Mouse (Mus musculus): Measurements from ENCODE around the gene Pdcd2. TPM values are rescaled to one million over a fixed set of nuclear protein-coding genes. Genes with fewer than 3 reads are reported as not detected.

Pdcd2 gene
- polyA plus RNA-seq, 1 experiment, result 62.0 TPM

DNA sequence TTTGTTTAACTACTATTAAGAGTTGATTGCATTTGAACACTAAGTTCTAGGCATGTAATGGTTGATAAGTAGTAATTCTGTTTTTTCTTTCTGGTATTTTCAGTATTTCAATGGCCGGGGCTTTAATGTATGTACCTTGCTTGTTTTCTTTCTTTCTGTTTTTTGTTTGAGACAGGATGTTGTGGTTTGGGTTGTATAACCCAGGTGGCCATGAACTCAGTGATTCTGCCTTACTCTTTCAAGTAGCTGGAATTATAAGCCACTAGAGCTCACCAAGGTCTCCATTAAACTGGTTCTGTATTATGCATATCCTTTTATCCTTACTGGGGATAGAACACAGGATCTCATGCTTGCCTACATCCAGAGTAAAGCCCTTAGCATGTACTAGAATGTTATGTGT lies 8.3 kb downstream of the Pdcd2 start:
- H3K27me3 ChIP-seq (ENCODE audit: control insufficient read depth, insufficient read depth, low read length, poor library complexity, severe bottlenecking), result no peaks in the 10 kb centered on the region
- peaks cover 77% of the 10 kb centered on the region for H3K36me3 ChIP-seq (ENCODE audit: control insufficient read depth, insufficient read depth, low read length, poor library complexity, severe bottlenecking)
- no peak for TF ChIP-seq CTCF (IDR thresholded peaks at IDR 0.05; ENCODE audit: low read depth, low read length)
- TF ChIP-seq POLR2A (IDR thresholded peaks at IDR 0.05; ENCODE audit: insufficient read depth, low read length), result no peak
- TF ChIP-seq EP300 (IDR thresholded peaks at IDR 0.05; ENCODE audit: insufficient read depth, low read depth, low read length), result no peak
- H3K4me3 ChIP-seq (ENCODE audit: low read depth, low read length), result no peak overlapping the region
- no peaks in the 10 kb centered on the region for H3K9me3 ChIP-seq (replicated peaks; ENCODE audit: control insufficient read depth, insufficient read depth, low read length, poor library complexity, severe bottlenecking)
- H3K27ac ChIP-seq (ENCODE audit: insufficient read depth, low read length), result no peak overlapping the region
- no peaks in the 10 kb centered on the region for H3K4me1 ChIP-seq (ENCODE audit: control insufficient read depth, insufficient read depth, low read length)
- H3K9ac ChIP-seq (ENCODE audit: low read depth, poor library complexity, severe bottlenecking), result no peak overlapping the region

DNA sequence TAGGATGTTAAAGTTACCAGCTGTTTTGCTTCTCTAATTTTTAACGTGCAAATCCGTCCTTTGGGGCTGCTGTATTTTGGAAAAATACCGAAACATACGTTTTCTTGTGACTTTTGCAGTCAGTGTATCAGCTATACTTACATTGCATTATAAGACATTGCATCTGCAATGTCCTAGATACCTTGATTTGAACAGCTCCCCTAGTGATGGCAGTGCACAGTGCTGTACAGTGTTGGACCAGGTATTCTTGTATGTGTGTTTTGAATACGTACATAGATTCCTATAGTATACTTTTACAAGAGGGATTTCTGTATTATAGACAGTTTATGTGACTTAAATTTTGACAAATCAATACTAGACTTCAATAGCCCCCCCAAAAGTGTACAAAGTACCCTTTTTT lies 8.9 kb downstream of the Pdcd2 start:
- no peaks in the 10 kb centered on the region for H3K27me3 ChIP-seq (ENCODE audit: control insufficient read depth, insufficient read depth, low read length, poor library complexity, severe bottlenecking)
- H3K9me3 ChIP-seq (replicated peaks; ENCODE audit: control insufficient read depth, insufficient read depth, low read length, poor library complexity, severe bottlenecking), result no peaks in the 10 kb centered on the region
- H3K9ac ChIP-seq (ENCODE audit: low read depth, poor library complexity, severe bottlenecking), result no peak overlapping the region
- no peak overlapping the region for H3K4me3 ChIP-seq (ENCODE audit: low read depth, low read length)
- no peak for TF ChIP-seq POLR2A (IDR thresholded peaks at IDR 0.05; ENCODE audit: insufficient read depth, low read length)
- no peak for TF ChIP-seq CTCF (IDR thresholded peaks at IDR 0.05; ENCODE audit: low read depth, low read length)
- TF ChIP-seq EP300 (IDR thresholded peaks at IDR 0.05; ENCODE audit: insufficient read depth, low read depth, low read length), result no peak
- no peak overlapping the region for H3K27ac ChIP-seq (ENCODE audit: insufficient read depth, low read length)
- no peaks in the 10 kb centered on the region for H3K4me1 ChIP-seq (ENCODE audit: control insufficient read depth, insufficient read depth, low read length)
- peaks cover 77% of the 10 kb centered on the region for H3K36me3 ChIP-seq (ENCODE audit: control insufficient read depth, insufficient read depth, low read length, poor library complexity, severe bottlenecking)

DNA sequence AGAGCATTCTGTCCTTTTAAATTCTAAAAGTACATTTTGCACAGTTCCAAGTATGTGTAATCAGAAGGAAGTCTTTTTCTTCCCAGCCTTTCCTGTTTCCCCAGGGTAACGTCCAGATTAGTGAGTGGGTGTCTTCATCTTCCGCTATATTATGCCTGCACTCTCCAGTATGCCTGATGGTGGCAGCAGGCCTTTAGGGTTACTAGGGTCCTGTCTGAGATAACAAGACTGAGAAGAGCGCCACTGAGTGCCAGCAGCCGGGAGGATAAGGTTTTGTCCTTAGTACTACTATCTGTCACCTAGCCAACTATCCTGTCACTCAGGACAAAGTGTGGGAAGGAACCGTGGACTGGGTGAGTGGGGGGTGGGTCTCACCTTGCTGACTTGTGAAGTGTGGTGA lies 9.3 kb downstream of the Pdcd2 start:
- no peak for TF ChIP-seq EP300 (IDR thresholded peaks at IDR 0.05; ENCODE audit: insufficient read depth, low read depth, low read length)
- TF ChIP-seq POLR2A (IDR thresholded peaks at IDR 0.05; ENCODE audit: insufficient read depth, low read length), result no peak
- TF ChIP-seq CTCF (IDR thresholded peaks at IDR 0.05; ENCODE audit: low read depth, low read length), result no peak
- Histone ChIP-seq H3K27ac (ENCODE audit: insufficient read depth, low read length) (no peak overlapping the region), H3K4me3 (ENCODE audit: low read depth, low read length) (no peak overlapping the region), H3K4me1 (ENCODE audit: control insufficient read depth, insufficient read depth, low read length) (no peaks in the 10 kb centered on the region), H3K9ac (ENCODE audit: low read depth, poor library complexity, severe bottlenecking) (no peak overlapping the region), H3K27me3 (ENCODE audit: control insufficient read depth, insufficient read depth, low read length, poor library complexity, severe bottlenecking) (no peaks in the 10 kb centered on the region), H3K9me3 (replicated peaks; ENCODE audit: control insufficient read depth, insufficient read depth, low read length, poor library complexity, severe bottlenecking) (no peaks in the 10 kb centered on the region), H3K36me3 (ENCODE audit: control insufficient read depth, insufficient read depth, low read length, poor library complexity, severe bottlenecking) (peaks cover 73% of the 10 kb centered on the region)

DNA sequence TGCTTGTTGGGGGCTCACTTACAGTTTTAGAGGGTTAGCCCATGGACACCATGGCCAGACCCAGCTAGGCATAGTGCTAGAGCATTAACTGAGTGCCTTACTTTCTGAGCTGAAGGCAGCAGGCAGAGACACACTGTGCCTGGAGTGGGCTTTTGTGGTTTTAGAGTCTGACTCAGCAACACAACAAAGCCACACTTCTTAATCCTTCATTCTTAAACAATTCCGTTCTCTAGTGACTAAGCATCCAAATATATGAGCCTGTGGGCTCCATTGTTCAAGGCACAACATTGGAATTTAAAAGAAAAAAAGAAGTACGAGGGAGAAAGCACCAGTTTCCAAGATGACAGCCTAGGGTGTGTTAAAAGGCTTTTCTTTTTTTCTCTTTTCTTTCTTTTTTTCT lies 16.4 kb downstream of the Pdcd2 start:
- Histone ChIP-seq H3K4me1 (ENCODE audit: control insufficient read depth, insufficient read depth, low read length) (no peaks in the 10 kb centered on the region), H3K9ac (ENCODE audit: low read depth, poor library complexity, severe bottlenecking) (no peak overlapping the region), H3K9me3 (replicated peaks; ENCODE audit: control insufficient read depth, insufficient read depth, low read length, poor library complexity, severe bottlenecking) (no peaks in the 10 kb centered on the region), H3K36me3 (ENCODE audit: control insufficient read depth, insufficient read depth, low read length, poor library complexity, severe bottlenecking) (peaks cover 45% of the 10 kb centered on the region), H3K27ac (ENCODE audit: insufficient read depth, low read length) (no peak overlapping the region), H3K27me3 (ENCODE audit: control insufficient read depth, insufficient read depth, low read length, poor library complexity, severe bottlenecking) (no peaks in the 10 kb centered on the region), H3K4me3 (ENCODE audit: low read depth, low read length) (no peak overlapping the region)
- TF ChIP-seq POLR2A (IDR thresholded peaks at IDR 0.05; ENCODE audit: insufficient read depth, low read length) (no peak), CTCF (IDR thresholded peaks at IDR 0.05; ENCODE audit: low read depth, low read length) (no peak), EP300 (IDR thresholded peaks at IDR 0.05; ENCODE audit: insufficient read depth, low read depth, low read length) (no peak)

DNA sequence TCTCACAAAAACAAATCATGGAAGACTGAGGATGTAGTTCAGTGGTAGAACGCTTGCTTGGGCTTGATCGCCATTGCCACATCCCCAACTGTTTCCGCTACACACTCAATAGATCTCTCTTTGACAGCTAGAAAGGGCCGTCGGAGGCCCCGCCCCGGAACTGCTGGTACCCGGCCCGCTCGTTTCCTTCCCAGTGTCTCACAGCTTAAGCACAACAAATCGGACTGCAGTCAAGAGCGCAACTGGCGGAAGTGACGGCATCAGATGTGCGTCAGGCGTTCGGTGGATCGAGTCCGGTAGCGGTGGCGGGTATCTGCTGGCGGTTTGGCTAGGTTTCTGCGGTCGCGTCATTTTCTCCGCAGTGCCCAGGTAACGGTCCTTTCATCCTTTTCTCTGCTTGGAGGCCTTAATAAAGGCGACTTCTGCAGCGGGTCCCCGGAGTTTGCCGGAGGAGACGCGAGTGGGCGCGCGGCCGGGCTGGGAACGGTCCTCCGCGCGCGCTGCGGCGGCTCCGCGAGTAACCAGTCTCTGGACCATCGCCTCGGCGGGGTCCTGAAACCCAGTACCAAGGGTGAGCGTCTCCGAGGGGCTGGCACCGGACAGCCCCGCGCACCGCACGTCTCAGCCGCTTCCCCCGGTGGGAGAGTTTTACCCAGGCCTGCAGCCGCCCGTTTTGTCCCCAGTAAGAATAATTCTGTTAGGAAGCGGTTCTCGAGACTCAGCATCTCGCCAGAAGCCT lies 27.3 kb downstream of the Pdcd2 start, which contains the start of the genes Psmb1 and Tbp:
TSS of gene Psmb1 (minus strand) at position 96 of the 739 bp plus-strand sequence.
TSS of gene Tbp (plus strand) at position 233 of the 739 bp plus-strand sequence.
- Histone ChIP-seq H3K36me3 (ENCODE audit: control insufficient read depth, insufficient read depth, low read length, poor library complexity, severe bottlenecking) (peaks cover 19% of the 10 kb centered on the region), H3K27ac (ENCODE audit: insufficient read depth, low read length) (no peak within 1 kb of the TSS), H3K27me3 (ENCODE audit: control insufficient read depth, insufficient read depth, low read length, poor library complexity, severe bottlenecking) (no peaks in the 10 kb centered on the region), H3K4me1 (ENCODE audit: control insufficient read depth, insufficient read depth, low read length) (no peaks in the 10 kb centered on the region), H3K4me3 (ENCODE audit: low read depth, low read length) (peak within 1 kb of the TSS; percentile 81), H3K9ac (ENCODE audit: low read depth, poor library complexity, severe bottlenecking) (peak within 1 kb of the TSS; percentile 80), H3K9me3 (replicated peaks; ENCODE audit: control insufficient read depth, insufficient read depth, low read length, poor library complexity, severe bottlenecking) (no peaks in the 10 kb centered on the region)
- TF ChIP-seq POLR2A (IDR thresholded peaks at IDR 0.05; ENCODE audit: insufficient read depth, low read length) (peak; percentile 26), CTCF (IDR thresholded peaks at IDR 0.05; ENCODE audit: low read depth, low read length) (no peak), EP300 (IDR thresholded peaks at IDR 0.05; ENCODE audit: insufficient read depth, low read depth, low read length) (0 out of 2 replicates have a peak, but pooled peaks have one; percentile 44)

DNA sequence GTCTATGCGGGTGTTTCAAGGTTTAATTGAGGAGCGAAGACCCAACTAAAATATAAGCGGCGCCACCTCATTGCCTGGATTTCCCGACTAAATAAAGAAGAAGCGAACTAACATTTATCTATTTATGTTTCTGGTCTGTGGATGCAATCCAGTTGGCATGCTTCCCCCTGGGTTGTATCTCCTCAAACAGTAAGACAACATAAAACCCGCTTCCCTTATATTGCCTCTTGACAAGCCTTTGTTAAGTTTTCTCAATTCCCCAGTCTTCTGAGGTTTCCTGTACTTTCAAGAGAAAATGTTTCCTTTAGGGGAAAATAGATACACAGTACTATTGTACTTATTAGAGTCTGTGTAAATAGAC lies 28.4 kb downstream of the Pdcd2 start:
- Histone ChIP-seq H3K27ac (ENCODE audit: insufficient read depth, low read length) (no peak overlapping the region), H3K4me3 (ENCODE audit: low read depth, low read length) (no peak overlapping the region), H3K36me3 (ENCODE audit: control insufficient read depth, insufficient read depth, low read length, poor library complexity, severe bottlenecking) (peaks cover 19% of the 10 kb centered on the region), H3K9ac (ENCODE audit: low read depth, poor library complexity, severe bottlenecking) (peak overlapping the region; percentile 80), H3K4me1 (ENCODE audit: control insufficient read depth, insufficient read depth, low read length) (no peaks in the 10 kb centered on the region), H3K27me3 (ENCODE audit: control insufficient read depth, insufficient read depth, low read length, poor library complexity, severe bottlenecking) (no peaks in the 10 kb centered on the region), H3K9me3 (replicated peaks; ENCODE audit: control insufficient read depth, insufficient read depth, low read length, poor library complexity, severe bottlenecking) (no peaks in the 10 kb centered on the region)
- TF ChIP-seq POLR2A (IDR thresholded peaks at IDR 0.05; ENCODE audit: insufficient read depth, low read length), result no peak
- TF ChIP-seq EP300 (IDR thresholded peaks at IDR 0.05; ENCODE audit: insufficient read depth, low read depth, low read length), result no peak
- TF ChIP-seq CTCF (IDR thresholded peaks at IDR 0.05; ENCODE audit: low read depth, low read length), result no peak
